16 mouse cellular contexts compared by ENCODE assay signal in genomic region chr6:28319648-28320270, GRCm38 (mm10).
A peak's percentile ranks its signal among the peaks of the same experiment; 100 is the strongest.
DNase-seq lines count a peak whose midpoint lies in the region; ATAC-seq and TF ChIP-seq lines count a peak whose summit lies in the region.
"Had no signal": no experiment of that assay in that cellular context is flagged by ENCODE, and none has a peak within 500 bp of the region (broad histone marks: within the 10 kb centered on the region; RNA-seq: fewer than 3 reads in every experiment).

No protein-coding gene starts in this region.

- H3K9ac ChIP-seq in kidney, embryonic 14.5 days (ENCODE audit: low read depth, low read length) = no peak overlapping the region
- H3K9ac ChIP-seq: intestine, embryonic 15.5 days; liver, embryonic 13.5 days; midbrain, embryonic 15.5 days; neural tube, embryonic 13.5 days had no signal

- H3K4me2 ChIP-seq in kidney, embryonic 14.5 days (replicated peaks; ENCODE audit: low read depth, low read length) = 0 out of 2 replicates have a peak overlapping the region, but pooled peaks have one; percentile 2
- H3K4me2 ChIP-seq: intestine, embryonic 15.5 days; liver, embryonic 13.5 days; midbrain, embryonic 15.5 days; neural tube, embryonic 13.5 days had no signal

- peaks cover 4% of the 10 kb centered on the region; the same call in 1 of the 2 replicates for H3K4me1 ChIP-seq in cerebellum, adult 2 months (ENCODE audit: control insufficient read depth, insufficient read depth, low read length)
- H3K4me1 ChIP-seq in kidney, embryonic 14.5 days (ENCODE audit: control insufficient read depth, insufficient read depth, low read length) = no peaks in the 10 kb centered on the region
- H3K4me1 ChIP-seq: heart, embryonic 10.5 days; intestine, embryonic 15.5 days; liver, embryonic 13.5 days; midbrain, embryonic 15.5 days had no signal

- peak; percentile 23 to 65 for DNase-seq in cerebellum, adult 2 months
- no peak for DNase-seq in cerebellum, postnatal 4 days (ENCODE audit: low spot score in 2 of 2)
- no peak for DNase-seq in kidney, adult 9 months
- DNase-seq in brain, adult 2 months (ENCODE audit: low read depth, low spot score) = peak; percentile 52
- no peak for DNase-seq in gastrocnemius, postnatal 10 days
- no peak for DNase-seq in MN1 (ENCODE audit: low spot score)
- DNase-seq: heart, postnatal 4 days; liver, embryonic 13.5 days had no signal

- no peak overlapping the region for H3K27ac ChIP-seq in cerebellum, adult 2 months (ENCODE audit: insufficient read depth, low read length)
- H3K27ac ChIP-seq in kidney, embryonic 14.5 days (ENCODE audit: low read depth, low read length) = no peak overlapping the region
- H3K27ac ChIP-seq: heart, embryonic 10.5 days; intestine, embryonic 15.5 days; layer of hippocampus, adult 2 months; liver, embryonic 13.5 days; midbrain, embryonic 15.5 days; neural tube, embryonic 13.5 days had no signal

- no peaks in the 10 kb centered on the region for H3K36me3 ChIP-seq in kidney, embryonic 14.5 days (ENCODE audit: control insufficient read depth, insufficient read depth, low read length)
- H3K36me3 ChIP-seq: heart, embryonic 10.5 days; intestine, embryonic 15.5 days; liver, embryonic 13.5 days; midbrain, embryonic 15.5 days; neural tube, embryonic 13.5 days had no signal

- H3K9me3 ChIP-seq in kidney, embryonic 14.5 days (ENCODE audit: control insufficient read depth, low read length) = peaks cover 5% of the 10 kb centered on the region; the same call in 1 of the 2 replicates
- H3K9me3 ChIP-seq: heart, embryonic 10.5 days; intestine, embryonic 15.5 days; liver, embryonic 13.5 days; midbrain, embryonic 15.5 days; neural tube, embryonic 13.5 days had no signal

- H3K4me3 ChIP-seq in cerebellum, adult 2 months (replicated peaks; ENCODE audit: insufficient read depth, low read depth, low read length) = no peak overlapping the region
- H3K4me3 ChIP-seq in kidney, embryonic 14.5 days (ENCODE audit: low read length) = no peak overlapping the region
- H3K4me3 ChIP-seq: heart, embryonic 10.5 days; intestine, embryonic 15.5 days; layer of hippocampus, adult 2 months; liver, embryonic 13.5 days; midbrain, embryonic 15.5 days; neural tube, embryonic 13.5 days had no signal

- ATAC-seq in kidney, embryonic 14.5 days (ENCODE audit: low FRiP score, low TSS enrichment) = peak; percentile 76
- peak; percentile 69 for ATAC-seq in megakaryocyte progenitor cell, adult 5-6 weeks (replicated peaks; ENCODE audit: poor library complexity)
- ATAC-seq: intestine, embryonic 15.5 days; midbrain, embryonic 15.5 days; Patski had no signal

- no peaks in the 10 kb centered on the region for H3K27me3 ChIP-seq in cerebellum, adult 2 months (ENCODE audit: control insufficient read depth, insufficient read depth, low read length)
- H3K27me3 ChIP-seq in kidney, embryonic 14.5 days (ENCODE audit: control insufficient read depth, insufficient read depth, low read length) = no peaks in the 10 kb centered on the region
- H3K27me3 ChIP-seq: intestine, embryonic 15.5 days; liver, embryonic 13.5 days; midbrain, embryonic 15.5 days; neural tube, embryonic 13.5 days had no signal

- no peak for TF ChIP-seq CTCF in cerebellum, adult 2 months (IDR thresholded peaks at IDR 0.05; ENCODE audit: borderline replicate concordance, insufficient read depth, low read depth, low read length)

- TF ChIP-seq POLR2A in cerebellum, adult 2 months (IDR thresholded peaks at IDR 0.05; ENCODE audit: borderline replicate concordance, insufficient read depth, low read length) = no peak

- 76% methylated on average over 13 of the region's 13 CpGs for WGBS in cerebellum, adult 2 months
- 35% methylated on average over 13 of the region's 13 CpGs for WGBS in kidney, embryonic 14.5 days

Comparison
In these comparisons a context has a peak if more than half of its experiments do, and no peak if none do; other contexts are left out.
1. DNase-seq: peak in cerebellum, adult 2 months (2 of 2) and brain, adult 2 months (single experiment); none in cerebellum, postnatal 4 days (0 of 2), kidney, adult 9 months (single experiment), gastrocnemius, postnatal 10 days (single experiment) and MN1 (single experiment).